Mouse (Mus musculus) hindbrain, embryonic 11.5 days (tissue): ENCODE data around the gene Rnf167. TPM values are rescaled to one million over a fixed set of nuclear protein-coding genes. Genes with fewer than 3 reads are reported as not detected.

Source experiments
- ATAC-seq: fragments of 200-750 bp; cut with Nextera tagmentation; 2 replicates; pipeline ENCODE4 v1.8.0; 2017; ENCODE audit warnings: mild to moderate bottlenecking, moderate TSS enrichment, moderate library complexity; ENCODE audit not compliant: low FRiP score
- DNase-seq: peaks from one replicate; pipeline ENCODE4 v3.0.0-alpha.2; 2015; ENCODE audit warnings: low spot score
- H3K27ac ChIP-seq: fragments of 300-500 bp; sonication (generic); 2 replicates; pipeline ENCODE4 v1.5.1; 2014; ENCODE audit warnings: mild to moderate bottlenecking, low read depth, low read length
- H3K27me3 ChIP-seq: fragments of 300-500 bp; sonication (generic); 2 replicates; pipeline ENCODE4 v1.6.1; 2014; ENCODE audit warnings: mild to moderate bottlenecking, low read length, moderate library complexity, mixed read lengths; ENCODE audit not compliant: control insufficient read depth, insufficient read depth
- H3K36me3 ChIP-seq: fragments of 300-500 bp; sonication (generic); 2 replicates; pipeline ENCODE4 v1.6.1; 2014; ENCODE audit warnings: mild to moderate bottlenecking, low read length, moderate library complexity, mixed read lengths; ENCODE audit not compliant: control insufficient read depth, insufficient read depth
- H3K4me1 ChIP-seq: fragments of 300-500 bp; sonication (generic); replicated peaks from 2 replicates; pipeline ENCODE4 v1.6.1; 2014; ENCODE audit warnings: low read length, mixed read lengths; ENCODE audit not compliant: control insufficient read depth, insufficient read depth
- H3K4me2 ChIP-seq: fragments of 300-500 bp; sonication (generic); replicated peaks from 2 replicates; pipeline ENCODE4 v1.6.1; 2014; ENCODE audit warnings: mild to moderate bottlenecking, low read depth, low read length
- H3K4me3 ChIP-seq: fragments of 300-500 bp; sonication (generic); 2 replicates; pipeline ENCODE4 v1.5.1; 2014; ENCODE audit warnings: low read depth, low read length
- H3K9ac ChIP-seq: fragments of 300-500 bp; sonication (generic); 2 replicates; pipeline ENCODE4 v1.6.1; 2014; ENCODE audit warnings: low read depth, low read length
- H3K9me3 ChIP-seq: fragments of 300-500 bp; sonication (generic); 2 replicates; pipeline ENCODE4 v1.6.1; 2016; ENCODE audit warnings: low read length; ENCODE audit not compliant: control insufficient read depth
- WGBS: fragments of 180-500 bp; shearing (Covaris S2); extraction: QIAGEN DNeasy Blood & Tissue Kit; methylation state at CpG from one replicate; pipeline ENCODE4 v1.1.7; 2014; 5-methylcytosine and 5-hydroxymethylcytosine counted together
- polyA plus RNA-seq: library from polyadenylated mRNA; unstranded; fragments of >200 nt; fragmentation: Nextera tagmentation; extraction: Ambion mirVana; gene quantifications from 2 replicates; pipeline ENCODE4 v1.2.1, GENCODE M21; 2014

The Rnf167 gene
- polyA plus RNA-seq, 1 experiment from 2014 or later = 94.3 TPM

GRCm38 (mm10) chr11:70612505-70612904 is 34.5 kb upstream of the Rnf167 start:
- peaks cover 15% of the 10 kb centered on the region; the same call in 1 of the 2 replicates for H3K36me3 ChIP-seq
- ATAC-seq (no peak), DNase-seq (no peak)
- no peak overlapping the region for H3K4me2 ChIP-seq
- H3K9ac ChIP-seq = no peak overlapping the region
- H3K9me3 ChIP-seq = no peaks in the 10 kb centered on the region
- no peak overlapping the region for H3K27ac ChIP-seq
- peaks cover 6% of the 10 kb centered on the region; the same call in 1 of the 2 replicates for H3K27me3 ChIP-seq
- 82% methylated on average over 7 of the region's 7 CpGs for WGBS
- H3K4me3 ChIP-seq = no peak overlapping the region
- H3K4me1 ChIP-seq = no peaks in the 10 kb centered on the region; the same call in 1 of the 2 replicates

DNA sequence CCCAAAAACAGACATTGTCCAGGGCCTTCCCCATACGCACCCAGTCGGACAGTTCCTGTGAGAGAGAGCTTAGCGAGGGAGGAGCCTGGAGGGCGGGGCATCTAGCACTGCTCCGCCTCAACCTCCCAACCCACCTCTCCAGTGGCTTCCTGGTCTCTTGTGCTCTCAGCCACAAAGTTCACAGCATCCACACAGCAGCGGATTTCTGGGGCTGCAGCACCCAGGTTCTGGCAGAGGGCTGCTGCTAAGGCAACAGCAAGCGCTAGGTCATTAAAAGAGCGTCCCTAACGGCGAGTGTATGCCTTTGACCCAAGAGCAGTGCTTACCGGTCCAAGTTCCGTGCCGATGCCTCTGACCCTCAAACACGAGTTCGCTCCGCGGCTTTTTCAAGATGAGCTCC is 32.0 kb upstream of the Rnf167 start:
- Histone ChIP-seq H3K9me3 (no peaks in the 10 kb centered on the region), H3K9ac (peak overlapping the region; percentile 47; the same call in 1 of the 2 replicates), H3K27me3 (peaks cover 6% of the 10 kb centered on the region; the same call in 1 of the 2 replicates), H3K4me3 (peak overlapping the region; percentile 19; the same call in 1 of the 2 replicates), H3K4me1 (no peaks in the 10 kb centered on the region; the same call in 1 of the 2 replicates), H3K36me3 (0 out of 2 replicates have a peak, but pooled peaks cover 4% of the 10 kb centered on the region), H3K4me2 (peak overlapping the region; percentile 51), H3K27ac (no peak overlapping the region)
- 2% methylated on average over 17 of the region's 17 CpGs for WGBS
- ATAC-seq = no peak
- peak; percentile 51 for DNase-seq

DNA sequence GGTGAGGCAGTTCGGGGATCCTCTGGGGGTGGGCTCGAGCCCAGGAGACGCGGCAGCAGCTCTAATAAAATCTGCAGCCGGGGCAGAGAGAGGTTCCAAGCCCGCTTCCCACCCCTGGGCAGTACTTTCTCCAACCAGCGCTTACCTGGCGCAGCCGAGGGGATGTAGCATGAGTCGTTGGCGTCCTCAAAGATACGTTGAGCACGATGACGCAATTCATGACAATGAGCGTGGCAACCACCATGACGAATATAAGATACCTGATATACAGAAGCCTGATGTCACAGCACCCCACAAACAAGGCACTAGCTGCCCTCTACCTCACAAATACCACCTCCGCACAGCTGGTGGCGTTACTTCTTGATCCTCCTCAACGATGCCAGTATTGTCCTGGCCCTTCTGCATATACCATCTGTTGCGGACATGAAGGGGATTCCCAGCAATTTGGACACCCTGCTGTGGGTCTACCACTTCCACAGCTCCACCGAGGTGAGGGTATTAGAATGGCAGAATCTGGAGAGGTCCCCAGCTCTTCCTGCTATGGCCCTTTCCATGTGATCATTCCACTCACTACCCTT is 31.4 kb upstream of the Rnf167 start, which contains the start of gene 4930544D05Rik:
Gene 4930544D05Rik, plus strand, starts transcription at position 333 of the 578 bp plus-strand sequence.
- peaks cover 6% of the 10 kb centered on the region; the same call in 1 of the 2 replicates for H3K27me3 ChIP-seq
- H3K9ac ChIP-seq = peak within 1 kb of the TSS; percentile 47; the same call in 1 of the 2 replicates
- H3K9me3 ChIP-seq = no peaks in the 10 kb centered on the region
- ATAC-seq (no peak), DNase-seq (peak; percentile 9)
- WGBS = 14% methylated on average over 21 of the region's 21 CpGs
- H3K4me1 ChIP-seq = no peaks in the 10 kb centered on the region; the same call in 1 of the 2 replicates
- H3K27ac ChIP-seq = no peak within 1 kb of the TSS
- peak within 1 kb of the TSS; percentile 19; the same call in 1 of the 2 replicates for H3K4me3 ChIP-seq
- 0 out of 2 replicates have a peak, but pooled peaks cover 4% of the 10 kb centered on the region for H3K36me3 ChIP-seq
- peak within 1 kb of the TSS; percentile 51 for H3K4me2 ChIP-seq

DNA sequence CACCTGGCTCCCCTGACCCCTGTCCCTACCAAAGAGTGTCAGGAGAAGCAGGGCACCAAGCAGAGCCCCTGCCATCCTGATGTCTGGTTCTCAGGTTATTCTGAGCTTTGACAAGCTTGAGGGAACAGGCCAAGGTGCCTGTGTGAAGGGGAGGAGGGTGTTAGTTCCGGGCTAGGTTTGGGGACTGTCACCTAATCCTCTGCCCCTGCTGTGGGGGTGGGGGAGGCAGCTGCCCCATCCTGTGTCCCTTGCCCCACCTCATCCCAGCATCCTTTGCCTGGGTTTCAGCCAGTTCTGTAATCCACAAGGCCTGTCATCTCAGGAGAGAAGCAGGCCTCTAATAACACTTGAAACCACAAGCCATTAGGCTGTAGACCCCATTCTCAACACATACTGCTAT is 27.9 kb upstream of the Rnf167 start, which contains the start of gene Chrne:
Gene Chrne, minus strand, starts transcription at position 116 of the 400 bp plus-strand sequence.
- WGBS = 29% methylated on average over 1 of the region's 1 CpGs
- DNase-seq (no peak), ATAC-seq (no peak)
- Histone ChIP-seq H3K4me3 (no peak within 1 kb of the TSS), H3K4me1 (no peaks in the 10 kb centered on the region; the same call in 1 of the 2 replicates), H3K9me3 (no peaks in the 10 kb centered on the region), H3K27ac (no peak within 1 kb of the TSS), H3K9ac (no peak within 1 kb of the TSS), H3K4me2 (no peak within 1 kb of the TSS), H3K27me3 (peaks cover 8% of the 10 kb centered on the region; the same call in 1 of the 2 replicates), H3K36me3 (no peaks in the 10 kb centered on the region)

DNA sequence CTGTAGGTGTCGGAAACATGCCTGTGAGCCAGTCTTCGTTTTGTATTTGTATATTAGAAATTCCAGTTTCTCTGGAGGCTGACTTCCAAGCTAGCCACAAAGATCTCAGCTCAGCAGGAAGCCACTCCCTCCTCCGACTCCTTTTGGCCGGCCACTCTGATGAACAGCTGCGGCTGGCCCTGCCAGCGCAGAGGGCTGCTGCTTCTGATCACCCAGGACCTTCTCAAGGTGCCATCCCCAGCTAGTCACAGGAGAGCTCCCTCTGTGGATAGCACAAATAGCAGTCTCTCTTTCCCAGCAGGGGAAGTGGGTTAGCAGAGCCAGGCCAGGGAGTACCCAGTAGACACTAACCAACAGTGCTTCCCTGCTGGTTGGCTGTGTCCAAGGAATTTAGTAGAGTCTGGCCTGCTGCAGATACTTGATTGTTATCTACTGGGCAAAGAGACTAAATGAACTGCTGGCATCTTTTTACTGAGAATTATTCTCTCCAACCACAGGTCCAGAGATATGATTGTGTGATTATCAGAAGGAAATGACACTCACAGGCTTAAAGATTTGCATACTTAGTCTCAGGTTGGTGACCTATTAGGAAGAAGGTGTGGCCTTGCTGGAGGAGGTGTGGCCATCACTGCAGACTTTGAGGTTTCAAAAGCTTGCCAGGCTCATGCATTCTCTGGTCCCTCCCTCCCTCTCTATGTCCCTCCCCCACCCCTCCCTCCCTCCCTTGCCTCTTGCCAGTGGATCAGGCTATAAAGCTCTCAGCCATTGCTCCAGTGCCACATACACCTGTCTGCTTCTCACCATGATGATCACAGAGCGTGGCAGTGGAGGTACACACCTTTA is 24.8 kb upstream of the Rnf167 start:
- H3K27ac ChIP-seq = no peak overlapping the region
- no peaks in the 10 kb centered on the region for H3K4me1 ChIP-seq
- 46% methylated on average over 7 of the region's 7 CpGs for WGBS
- no peaks in the 10 kb centered on the region for H3K9me3 ChIP-seq
- H3K4me3 ChIP-seq = no peak overlapping the region
- H3K4me2 ChIP-seq = no peak overlapping the region
- no peaks in the 10 kb centered on the region for H3K36me3 ChIP-seq
- no peak overlapping the region for H3K9ac ChIP-seq
- no peak for ATAC-seq
- DNase-seq = no peak
- peaks cover 2% of the 10 kb centered on the region; the same call in 1 of the 2 replicates for H3K27me3 ChIP-seq

- Histone ChIP-seq H3K36me3 (no peaks in the 10 kb centered on the region), H3K4me1 (no peaks in the 10 kb centered on the region), H3K9ac (no peak overlapping the region), H3K9me3 (no peaks in the 10 kb centered on the region), H3K4me3 (no peak overlapping the region), H3K27me3 (peaks cover 2% of the 10 kb centered on the region; the same call in 1 of the 2 replicates), H3K27ac (no peak overlapping the region), H3K4me2 (no peak overlapping the region)
- DNase-seq (no peak), ATAC-seq (no peak)
- WGBS = 82% methylated on average over 10 of the region's 10 CpGs
These were observed 23.8 kb upstream of the Rnf167 start for GRCm38 (mm10) chr11:70623053-70623742.

GRCm38 (mm10) chr11:70625473-70625872 is 21.6 kb upstream of the Rnf167 start:
- 49% methylated on average over 4 of the region's 4 CpGs for WGBS
- H3K4me2 ChIP-seq = no peak overlapping the region
- no peak overlapping the region for H3K27ac ChIP-seq
- no peaks in the 10 kb centered on the region for H3K9me3 ChIP-seq
- DNase-seq (peak; percentile 78), ATAC-seq (no peak)
- H3K4me3 ChIP-seq = no peak overlapping the region
- no peaks in the 10 kb centered on the region for H3K4me1 ChIP-seq
- no peaks in the 10 kb centered on the region for H3K36me3 ChIP-seq
- H3K9ac ChIP-seq = no peak overlapping the region
- H3K27me3 ChIP-seq = peaks cover 2% of the 10 kb centered on the region; the same call in 1 of the 2 replicates

DNA sequence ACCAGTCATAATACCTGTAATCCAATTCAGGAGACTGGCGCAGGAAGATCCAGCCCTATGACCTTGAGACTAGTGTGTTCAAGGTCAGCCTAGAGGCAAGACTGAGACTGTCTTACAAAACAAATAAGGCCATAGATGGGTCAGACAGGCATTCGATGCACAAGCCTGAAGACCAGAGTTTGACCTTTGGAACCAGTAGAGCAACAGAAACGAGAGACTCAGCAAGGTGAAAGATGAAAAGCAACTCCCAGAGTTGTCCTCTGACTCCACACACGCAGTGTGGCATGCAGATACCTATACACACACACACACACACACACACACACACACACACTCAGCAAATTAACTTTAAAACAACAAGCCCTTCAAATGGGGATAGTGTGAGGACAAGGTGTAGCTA is 20.2 kb upstream of the Rnf167 start:
- no peaks in the 10 kb centered on the region for H3K36me3 ChIP-seq
- no peak overlapping the region for H3K9ac ChIP-seq
- H3K9me3 ChIP-seq = no peaks in the 10 kb centered on the region
- ATAC-seq = no peak
- WGBS = 77% methylated on average over 4 of the region's 4 CpGs
- no peak overlapping the region for H3K4me2 ChIP-seq
- H3K27ac ChIP-seq = no peak overlapping the region
- H3K4me1 ChIP-seq = no peaks in the 10 kb centered on the region
- no peak for DNase-seq
- peaks cover 2% of the 10 kb centered on the region; the same call in 1 of the 2 replicates for H3K27me3 ChIP-seq
- no peak overlapping the region for H3K4me3 ChIP-seq
